Mouse (Mus musculus) spleen, adult 2 months (tissue): ENCODE data around the gene Rabepk. TPM values are rescaled to one million over a fixed set of nuclear protein-coding genes. Genes with fewer than 3 reads are reported as not detected.
"Not testable (repeated sequence)": the region's sequence is repeated elsewhere in the genome, so short reads cannot be mapped to it uniquely, and the experiment has no call there.

Experiments used
- DNase-seq, 2 experiments: peaks; one replicate each; pipeline versions ENCODE4 v3.0.0 to v3.0.0-alpha.2; 2012 to 2021; ENCODE audit warnings: low spot score in 2 of 2, low read depth in 1 of 2
- H3K27ac ChIP-seq: fragments of 200-500 bp; 2 replicates; pipeline ENCODE4 v1.5.1; 2012; ENCODE audit warnings: low read length, inconsistent platforms; ENCODE audit not compliant: insufficient read depth
- H3K27me3 ChIP-seq: fragments of 200-500 bp; 2 replicates; pipeline ENCODE4 v1.6.1; 2012; ENCODE audit warnings: mild to moderate bottlenecking, moderate library complexity, low read length, inconsistent platforms; ENCODE audit not compliant: control insufficient read depth, insufficient read depth
- H3K36me3 ChIP-seq: fragments of 200-500 bp; 2 replicates; pipeline ENCODE4 v1.6.1; 2012; ENCODE audit warnings: mild to moderate bottlenecking, low read length, inconsistent platforms; ENCODE audit not compliant: control insufficient read depth, insufficient read depth
- H3K4me1 ChIP-seq: fragments of 200-500 bp; 2 replicates; pipeline ENCODE4 v1.6.1; 2011; ENCODE audit warnings: inconsistent platforms; ENCODE audit not compliant: control insufficient read depth, insufficient read depth, insufficient read length
- H3K4me3 ChIP-seq: fragments of 200-500 bp; 2 replicates; pipeline ENCODE4 v1.5.1; 2011; ENCODE audit warnings: mild to moderate bottlenecking, inconsistent platforms; ENCODE audit not compliant: insufficient read depth, insufficient read length; ENCODE audit errors: extremely low read depth
- CTCF ChIP-seq: fragments of 200-500 bp; IDR thresholded peaks from 2 replicates; pipeline ENCODE4 v1.5.1; 2011; ENCODE audit warnings: mild to moderate bottlenecking, inconsistent platforms; ENCODE audit not compliant: insufficient read depth, insufficient read length, insufficient replicate concordance; ENCODE audit errors: extremely low read depth
- POLR2A ChIP-seq: fragments of 200-500 bp; IDR thresholded peaks from 2 replicates; pipeline ENCODE4 v1.6.1; 2011; ENCODE audit warnings: low read depth, low read length, inconsistent platforms
- WGBS: fragments of 180-500 bp; shearing (Covaris S2); methylation state at CpG from one replicate; pipeline ENCODE4 v1.1.7; 2018; 5-methylcytosine and 5-hydroxymethylcytosine counted together
- polyA plus RNA-seq: library from polyadenylated mRNA; depleted of rRNA; stranded (reverse); fragments of >200 nt; gene quantifications from 2 replicates; pipeline ENCODE4 v1.2.3, GENCODE M21; 2012

The Rabepk gene
- polyA plus RNA-seq, 1 experiment = 16.7 TPM

DNA sequence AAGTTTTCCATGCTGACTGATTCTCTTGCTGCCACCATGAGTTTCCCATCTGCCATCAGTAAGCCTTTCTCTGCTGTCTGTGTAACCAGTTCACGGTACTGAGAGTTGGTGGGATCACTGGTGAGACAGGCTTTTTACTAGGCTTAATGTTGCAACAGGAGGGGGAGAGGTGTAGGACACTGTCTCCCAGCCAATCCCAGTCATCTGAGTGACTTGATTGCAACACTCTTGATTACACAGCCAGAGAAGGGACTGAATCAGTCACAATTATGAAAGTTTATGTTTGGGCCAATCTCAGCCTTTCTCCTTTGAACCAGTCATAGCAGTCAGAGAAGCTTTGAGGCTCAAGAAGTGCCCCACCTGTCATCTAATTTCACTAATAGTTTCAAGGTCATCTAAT lies 28.3 kb upstream of the Rabepk start:
- 72% methylated on average over 1 of the region's 1 CpGs for WGBS
- H3K36me3 ChIP-seq = no peaks in the 10 kb centered on the region
- TF ChIP-seq POLR2A = no peak
- TF ChIP-seq CTCF = no peak
- no peak for DNase-seq
- no peaks in the 10 kb centered on the region for H3K27me3 ChIP-seq
- no peaks in the 10 kb centered on the region; the same call in 1 of the 2 replicates for H3K4me1 ChIP-seq
- no peak overlapping the region for H3K4me3 ChIP-seq
- H3K27ac ChIP-seq = no peak overlapping the region

DNA sequence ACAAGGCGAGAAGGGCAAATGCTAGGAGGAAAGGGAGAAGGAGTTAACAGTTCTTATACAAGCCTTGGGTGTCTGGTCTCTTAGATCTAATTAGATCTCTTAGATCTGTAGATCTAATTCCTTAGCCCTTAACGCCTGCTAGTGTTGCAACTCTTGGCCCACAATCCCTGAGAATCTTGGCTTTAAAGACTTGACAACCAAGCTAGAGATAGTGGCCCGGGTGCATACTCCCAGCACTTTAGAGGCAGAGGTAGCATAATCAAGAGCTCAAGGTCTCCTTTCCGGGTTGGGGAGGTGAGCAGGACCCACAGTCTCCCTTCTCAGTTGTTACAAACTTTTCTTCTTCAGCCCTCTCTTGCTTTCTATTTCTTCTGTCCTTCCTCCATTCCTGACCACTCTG lies 27.9 kb upstream of the Rabepk start:
- H3K4me3 ChIP-seq = no peak overlapping the region
- no peak for TF ChIP-seq POLR2A
- no peak for TF ChIP-seq CTCF
- WGBS = 87% methylated on average over 4 of the region's 4 CpGs
- H3K4me1 ChIP-seq = no peaks in the 10 kb centered on the region; the same call in 1 of the 2 replicates
- peaks cover under 1% of the 10 kb centered on the region; the same call in 1 of the 2 replicates for H3K36me3 ChIP-seq
- DNase-seq = no peak
- H3K27ac ChIP-seq = no peak overlapping the region
- no peaks in the 10 kb centered on the region for H3K27me3 ChIP-seq

DNA sequence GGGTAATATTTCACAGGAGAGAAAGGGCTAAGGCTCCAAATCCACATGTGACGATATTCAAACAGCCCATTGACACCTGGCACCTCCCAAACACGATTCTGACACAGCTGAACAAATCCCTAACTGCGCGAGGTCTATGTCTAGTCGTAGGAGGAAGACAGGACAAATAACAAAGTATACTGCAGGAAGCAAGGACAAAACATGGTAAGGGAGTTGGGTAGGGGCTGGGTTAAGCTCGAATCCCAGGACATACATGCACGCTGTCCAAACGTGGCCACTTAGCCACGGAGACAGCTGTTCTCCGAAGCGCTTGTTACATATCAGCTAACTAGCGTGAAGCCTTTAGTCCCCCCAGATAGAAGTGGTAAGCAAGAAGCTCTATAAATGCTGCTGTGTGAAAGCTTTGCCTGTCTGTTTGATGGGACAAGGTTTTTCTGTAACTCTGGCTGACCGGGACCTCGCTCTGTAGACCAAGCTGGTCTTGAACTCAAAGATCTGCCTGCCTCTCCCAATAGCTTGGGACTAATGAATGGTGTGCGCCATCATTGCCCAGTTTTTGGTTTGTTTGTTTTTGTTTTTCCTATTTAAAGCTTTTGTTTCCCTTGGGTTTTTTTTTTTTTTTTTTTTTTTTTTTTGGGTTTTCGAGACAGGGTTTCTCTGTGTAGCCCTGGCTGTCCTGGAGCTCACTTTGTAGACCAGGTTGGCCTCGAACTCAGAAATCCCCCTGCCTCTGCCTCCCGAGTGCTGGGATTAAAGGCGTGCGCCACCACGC lies 26.9 kb upstream of the Rabepk start:
- peak in 1 of 2 experiments; percentile 12 for DNase-seq
- Histone ChIP-seq H3K4me3 (peak overlapping the region; percentile 79), H3K27ac (no peak overlapping the region), H3K36me3 (peaks cover 3% of the 10 kb centered on the region; the same call in 1 of the 2 replicates), H3K4me1 (no peaks in the 10 kb centered on the region; the same call in 1 of the 2 replicates), H3K27me3 (no peaks in the 10 kb centered on the region)
- WGBS = 40% methylated on average over 21 of the region's 21 CpGs
- TF ChIP-seq CTCF (no peak), POLR2A (no peak)

DNA sequence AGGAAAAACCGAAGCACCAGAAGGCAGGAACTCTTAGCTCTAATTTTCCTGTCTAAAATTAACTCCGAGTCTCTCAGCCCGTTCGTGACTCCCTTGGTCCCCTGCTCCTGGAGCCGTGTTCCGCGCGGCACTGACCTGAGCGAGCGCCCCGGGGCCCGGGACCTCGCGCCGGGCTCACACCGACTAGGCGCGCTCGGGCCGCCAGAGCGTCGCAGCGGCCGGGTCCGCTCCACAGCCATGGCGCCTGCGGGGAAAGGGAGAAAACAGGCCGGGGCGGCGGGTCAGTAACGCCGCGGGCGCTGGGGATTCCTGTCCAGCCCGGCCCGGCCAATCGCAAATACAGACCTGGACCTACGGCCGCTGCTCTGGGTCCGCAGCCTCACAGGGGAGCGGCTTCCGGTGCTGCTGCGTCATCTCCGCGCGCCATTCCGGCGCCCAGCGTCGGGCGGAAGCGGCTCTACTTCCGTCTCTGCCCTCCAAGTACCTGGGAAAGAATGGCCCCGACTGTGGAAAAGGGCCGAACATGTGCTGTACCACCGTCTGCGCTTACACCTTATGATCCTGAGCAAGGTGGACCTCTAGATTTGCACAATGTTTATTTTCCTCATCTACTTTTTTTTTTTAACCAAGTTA lies 26.2 kb upstream of the Rabepk start, which contains the start of gene Fbxw2:
Gene Fbxw2 (minus strand): TSS at position 485 of the 633 bp plus-strand sequence.
- TF ChIP-seq CTCF = no peak
- peak; percentile 55 for TF ChIP-seq POLR2A
- no peaks in the 10 kb centered on the region; the same call in 1 of the 2 replicates for H3K4me1 ChIP-seq
- under 1% methylated on average over 57 of the region's 57 CpGs for WGBS
- peak; percentile 69 to 88 for DNase-seq
- H3K36me3 ChIP-seq = peaks cover 7% of the 10 kb centered on the region
- H3K27me3 ChIP-seq = no peaks in the 10 kb centered on the region
- H3K27ac ChIP-seq = peak within 1 kb of the TSS; percentile 62
- H3K4me3 ChIP-seq = peak within 1 kb of the TSS; percentile 79

DNA sequence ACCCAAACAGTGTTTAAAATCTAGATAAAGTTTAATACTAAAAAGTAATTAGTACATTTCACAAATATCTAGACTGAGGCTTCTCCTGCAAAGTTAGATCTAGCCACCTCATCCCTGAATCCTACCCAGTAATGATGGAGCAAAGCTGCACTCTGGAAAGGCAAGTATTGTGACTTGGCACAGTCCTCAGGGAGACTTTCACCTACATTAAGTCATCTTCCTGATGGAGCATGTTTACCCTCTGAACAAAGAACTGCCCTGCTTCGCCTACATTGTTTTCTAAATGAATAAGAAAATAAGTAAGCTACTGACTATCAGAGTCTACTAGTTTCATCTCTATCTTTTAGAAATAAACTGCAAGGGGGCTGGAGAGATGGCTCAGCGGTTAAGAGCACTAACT lies 18.8 kb upstream of the Rabepk start:
- H3K27ac ChIP-seq = no peak overlapping the region
- WGBS = 94% methylated on average over 2 of the region's 2 CpGs
- H3K36me3 ChIP-seq = peaks cover 22% of the 10 kb centered on the region
- H3K4me1 ChIP-seq = no peaks in the 10 kb centered on the region
- no peaks in the 10 kb centered on the region for H3K27me3 ChIP-seq
- H3K4me3 ChIP-seq = no peak overlapping the region
- TF ChIP-seq CTCF = no peak
- TF ChIP-seq POLR2A = no peak
- DNase-seq = no peak

DNA sequence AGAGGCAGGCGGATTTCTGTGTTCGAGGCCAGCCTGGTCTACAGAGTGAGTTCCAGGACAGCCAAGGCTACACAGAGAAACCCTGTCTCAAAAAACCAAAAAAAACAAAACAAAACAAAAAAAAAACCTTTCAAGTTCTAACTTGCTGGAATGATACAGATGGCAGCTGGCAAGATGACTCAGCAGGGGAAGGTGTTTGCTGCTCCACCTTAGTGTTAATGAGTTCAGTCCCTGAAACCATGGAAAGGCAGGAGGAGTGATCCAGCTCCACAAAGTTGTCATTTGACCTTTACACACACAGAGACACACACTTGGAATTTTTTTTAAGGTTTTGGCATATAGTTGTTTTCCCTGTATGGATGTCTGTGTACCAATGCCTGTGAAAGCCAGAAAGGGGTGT lies 16.2 kb upstream of the Rabepk start:
- 93% methylated on average over 2 of the region's 2 CpGs for WGBS
- not testable (repeated sequence) for H3K27ac ChIP-seq, H3K4me3 ChIP-seq, DNase-seq, H3K27me3 ChIP-seq, H3K4me1 ChIP-seq
- peaks cover 27% of the 10 kb centered on the region for H3K36me3 ChIP-seq

DNA sequence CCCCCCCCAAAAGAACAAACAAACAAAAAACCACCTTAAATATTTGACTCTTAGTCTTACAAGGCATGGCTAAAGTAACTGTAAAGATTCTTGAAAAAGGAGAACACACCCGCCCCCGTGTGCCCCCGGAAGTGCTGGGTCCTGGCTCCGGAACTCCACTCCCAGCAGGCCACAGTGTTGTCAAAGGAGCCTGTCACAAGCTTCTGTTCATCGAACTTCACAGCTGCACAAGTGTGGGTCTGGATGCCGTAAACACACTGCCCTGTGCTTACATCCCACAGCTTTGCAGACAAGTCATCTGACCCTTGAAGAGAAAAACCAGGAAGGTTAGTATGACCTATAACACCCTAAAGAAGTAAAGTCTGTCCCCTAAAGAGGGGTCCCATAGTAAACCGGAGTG lies 13.0 kb upstream of the Rabepk start:
- no peak for DNase-seq
- TF ChIP-seq POLR2A (no peak), CTCF (no peak)
- 75% methylated on average over 7 of the region's 7 CpGs for WGBS
- H3K27ac ChIP-seq = no peak overlapping the region
- no peaks in the 10 kb centered on the region for H3K27me3 ChIP-seq
- no peak overlapping the region for H3K4me3 ChIP-seq
- no peaks in the 10 kb centered on the region; the same call in 1 of the 2 replicates for H3K4me1 ChIP-seq
- H3K36me3 ChIP-seq = peaks cover 30% of the 10 kb centered on the region
